Mouse (Mus musculus) midbrain, embryonic 11.5 days (tissue): Measurements from ENCODE around the gene Nr2c2ap. TPM values are rescaled to one million over a fixed set of nuclear protein-coding genes. Genes with fewer than 3 reads are reported as not detected.

ENCODE experiments used
- ATAC-seq: fragments of 200-750 bp; cut with Nextera tagmentation; 2 replicates; pipeline ENCODE4 v1.8.0; 2017; ENCODE audit warnings: moderate TSS enrichment, moderate library complexity; ENCODE audit not compliant: low FRiP score
- DNase-seq: peaks from one replicate; pipeline ENCODE4 v3.0.0; 2015; ENCODE audit warnings: low spot score; ENCODE audit errors: missing footprints
- H3K27ac ChIP-seq: fragments of 300-500 bp; sonication (generic); 2 replicates; pipeline ENCODE4 v1.5.1; 2014; ENCODE audit warnings: low read depth, low read length
- H3K27me3 ChIP-seq: fragments of 300-500 bp; sonication (generic); 2 replicates; pipeline ENCODE4 v1.6.1; 2014; ENCODE audit warnings: mild to moderate bottlenecking, low read length, moderate library complexity, mixed read lengths; ENCODE audit not compliant: control insufficient read depth, insufficient read depth
- H3K36me3 ChIP-seq: fragments of 300-500 bp; sonication (generic); 2 replicates; pipeline ENCODE4 v1.6.1; 2014; ENCODE audit warnings: mild to moderate bottlenecking, low read length, moderate library complexity, mixed read lengths; ENCODE audit not compliant: control insufficient read depth, insufficient read depth
- H3K4me1 ChIP-seq: fragments of 300-500 bp; sonication (generic); 2 replicates; pipeline ENCODE4 v1.6.1; 2014; ENCODE audit warnings: low read length; ENCODE audit not compliant: control insufficient read depth, insufficient read depth
- H3K4me2 ChIP-seq: fragments of 300-500 bp; sonication (generic); 2 replicates; pipeline ENCODE4 v1.6.1; 2014; ENCODE audit warnings: mild to moderate bottlenecking, moderate library complexity
- H3K4me3 ChIP-seq: fragments of 300-500 bp; sonication (generic); 2 replicates; pipeline ENCODE4 v1.5.1; 2014; ENCODE audit warnings: low read depth, low read length
- H3K9ac ChIP-seq: fragments of 300-500 bp; sonication (generic); 2 replicates; pipeline ENCODE4 v1.6.1; 2014; ENCODE audit warnings: low read length
- H3K9me3 ChIP-seq: fragments of 300-500 bp; sonication (generic); 2 replicates; pipeline ENCODE4 v1.6.1; 2016; ENCODE audit warnings: low read length; ENCODE audit not compliant: control insufficient read depth
- WGBS: fragments of 180-500 bp; shearing (Covaris S2); extraction: QIAGEN DNeasy Blood & Tissue Kit; methylation state at CpG from one replicate; pipeline ENCODE4 v1.1.7; 2014; 5-methylcytosine and 5-hydroxymethylcytosine counted together
- polyA plus RNA-seq: library from polyadenylated mRNA; unstranded; fragments of >200 nt; fragmentation: Nextera tagmentation; extraction: Ambion mirVana; gene quantifications from 2 replicates; pipeline ENCODE4 v1.2.1, GENCODE M21; 2014

Gene Nr2c2ap
- polyA plus RNA-seq, 1 experiment from 2014 or later = 14.3 TPM

- Histone ChIP-seq H3K27ac (no peak overlapping the region), H3K4me1 (peaks cover 12% of the 10 kb centered on the region), H3K36me3 (peaks cover 4% of the 10 kb centered on the region), H3K4me2 (no peak overlapping the region), H3K4me3 (no peak overlapping the region), H3K27me3 (no peaks in the 10 kb centered on the region), H3K9me3 (no peaks in the 10 kb centered on the region), H3K9ac (no peak overlapping the region)
- 92% methylated on average over 5 of the region's 5 CpGs for WGBS
- ATAC-seq (no peak), DNase-seq (peak; percentile 14)
Measured at GRCm38 (mm10) chr8:70134086-70134485, 3.0 kb downstream of the Nr2c2ap start.

- Histone ChIP-seq H3K36me3 (peaks cover 4% of the 10 kb centered on the region), H3K27me3 (no peaks in the 10 kb centered on the region), H3K4me3 (no peak overlapping the region), H3K4me2 (no peak overlapping the region), H3K9ac (no peak overlapping the region), H3K27ac (no peak overlapping the region), H3K4me1 (peaks cover 12% of the 10 kb centered on the region), H3K9me3 (no peaks in the 10 kb centered on the region)
- DNase-seq = no peak
- 94% methylated on average over 9 of the region's 9 CpGs for WGBS
- no peak for ATAC-seq
Measured at GRCm38 (mm10) chr8:70134931-70135330, 3.8 kb downstream of the Nr2c2ap start.

- Histone ChIP-seq H3K9me3 (no peaks in the 10 kb centered on the region), H3K9ac (no peak overlapping the region), H3K27me3 (no peaks in the 10 kb centered on the region), H3K27ac (no peak overlapping the region), H3K4me3 (no peak overlapping the region), H3K4me2 (no peak overlapping the region), H3K4me1 (peaks cover 20% of the 10 kb centered on the region), H3K36me3 (peaks cover 4% of the 10 kb centered on the region)
- 79% methylated on average over 4 of the region's 4 CpGs for WGBS
- ATAC-seq (no peak), DNase-seq (peak; percentile 54)
Measured at GRCm38 (mm10) chr8:70136591-70136990, 5.5 kb downstream of the Nr2c2ap start.

- 85% methylated on average over 4 of the region's 4 CpGs for WGBS
- Histone ChIP-seq H3K4me1 (peaks cover 17% of the 10 kb centered on the region), H3K9ac (no peak overlapping the region; the same call in 1 of the 2 replicates), H3K4me2 (peak overlapping the region; percentile 81), H3K27me3 (no peaks in the 10 kb centered on the region), H3K36me3 (peaks cover 4% of the 10 kb centered on the region), H3K4me3 (no peak overlapping the region), H3K27ac (no peak overlapping the region), H3K9me3 (no peaks in the 10 kb centered on the region)
- ATAC-seq (no peak), DNase-seq (peak; percentile 28)
Measured at GRCm38 (mm10) chr8:70137890-70138289, 6.8 kb downstream of the Nr2c2ap start.

- H3K36me3 ChIP-seq = no peaks in the 10 kb centered on the region
- under 1% methylated on average over 46 of the region's 46 CpGs for WGBS
Measured at GRCm38 (mm10) chr8:70139026-70139857, 8.1 kb downstream of the Nr2c2ap start, which contains the start of the genes Rfxank, Borcs8 and Mef2b. Gene Rfxank, minus strand, starts transcription at chr8:70139154. Gene Borcs8, plus strand, starts transcription at chr8:70139499. Gene Mef2b, plus strand, starts transcription at chr8:70139711.

GRCm38 (mm10) chr8:70139981-70140380 lies 8.8 kb downstream of the Nr2c2ap start:
- H3K27me3 ChIP-seq = no peaks in the 10 kb centered on the region
- H3K36me3 ChIP-seq = no peaks in the 10 kb centered on the region
- H3K9ac ChIP-seq = peak overlapping the region; percentile 74
- H3K9me3 ChIP-seq = no peaks in the 10 kb centered on the region
- no peak for DNase-seq
- WGBS = 11% methylated on average over 9 of the region's 9 CpGs
- peak overlapping the region; percentile 60 for H3K4me3 ChIP-seq
- 0 out of 2 replicates have a peak, but pooled peaks have one; percentile 1 for ATAC-seq
- H3K4me1 ChIP-seq = peaks cover 17% of the 10 kb centered on the region
- H3K4me2 ChIP-seq = peak overlapping the region; percentile 81
- peak overlapping the region; percentile 10; the same call in 1 of the 2 replicates for H3K27ac ChIP-seq

More at GRCm38 (mm10) chr8:70139026-70139857, 8.1 kb downstream of the Nr2c2ap start, which contains the start of the genes Rfxank, Borcs8 and Mef2b:
- Histone ChIP-seq H3K27me3 (no peaks in the 10 kb centered on the region), H3K4me3 (peak within 1 kb of the TSS; percentile 60), H3K27ac (peak within 1 kb of the TSS; percentile 10), H3K4me1 (peaks cover 17% of the 10 kb centered on the region), H3K9ac (peak within 1 kb of the TSS; percentile 74), H3K9me3 (no peaks in the 10 kb centered on the region), H3K4me2 (peak within 1 kb of the TSS; percentile 81)
- peak; percentile 100 for DNase-seq
- peak; percentile 98 for ATAC-seq

GRCm38 (mm10) chr8:70147678-70148607 lies 16.8 kb downstream of the Nr2c2ap start:
- Histone ChIP-seq H3K9me3 (no peaks in the 10 kb centered on the region), H3K27me3 (no peaks in the 10 kb centered on the region), H3K4me3 (no peak overlapping the region), H3K4me1 (peaks cover 4% of the 10 kb centered on the region), H3K36me3 (peaks cover 5% of the 10 kb centered on the region; the same call in 1 of the 2 replicates), H3K4me2 (no peak overlapping the region), H3K9ac (no peak overlapping the region), H3K27ac (no peak overlapping the region)
- whole genome bisulfite sequencing = 84% methylated on average over 7 of the region's 7 CpGs
- no peak for ATAC-seq
- DNase-seq = peak; percentile 69

GRCm38 (mm10) chr8:70150158-70150557 lies 19.0 kb downstream of the Nr2c2ap start:
- Histone ChIP-seq H3K9me3 (no peaks in the 10 kb centered on the region), H3K4me3 (no peak overlapping the region), H3K9ac (no peak overlapping the region), H3K27ac (no peak overlapping the region), H3K36me3 (peaks cover 5% of the 10 kb centered on the region; the same call in 1 of the 2 replicates), H3K27me3 (no peaks in the 10 kb centered on the region), H3K4me2 (no peak overlapping the region), H3K4me1 (peaks cover 4% of the 10 kb centered on the region)
- no peak for ATAC-seq
- DNase-seq = peak; percentile 85
- WGBS = 18% methylated on average over 13 of the region's 13 CpGs
